Mouse (Mus musculus): ENCODE data around the gene Gm10309. TPM values are rescaled to one million over a fixed set of nuclear protein-coding genes. Genes with fewer than 3 reads are reported as not detected.

Gm10309 gene
- polyA plus RNA-seq, 1 experiment from 2014 or later, result 0.53 TPM

DNA sequence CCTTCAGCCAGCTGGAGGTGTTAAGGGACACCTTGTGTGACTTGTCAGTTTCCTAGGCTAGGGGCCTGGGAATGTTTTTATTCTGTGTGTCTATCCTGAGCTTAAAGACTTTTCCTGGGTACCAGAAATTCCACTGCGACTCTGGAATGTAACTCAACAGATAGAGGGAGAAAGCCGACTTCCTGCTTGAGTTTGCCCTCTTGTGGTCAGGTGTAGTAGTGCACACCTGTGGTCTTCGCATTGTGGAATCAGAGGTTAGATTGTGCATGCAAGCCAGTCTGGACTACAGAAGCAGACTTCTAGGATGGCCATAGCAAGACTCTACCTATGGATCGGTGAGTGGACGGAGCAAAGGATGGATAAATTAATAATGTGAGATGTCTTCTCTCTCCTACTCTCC lies 33.3 kb downstream of the Gm10309 start:
- Histone ChIP-seq H3K4me1 (ENCODE audit: insufficient read depth) (peaks cover 7% of the 10 kb centered on the region), H3K27ac (ENCODE audit: low read depth) (no peak overlapping the region), H3K9ac (no peak overlapping the region), H3K9me3 (ENCODE audit: low read depth, low read length) (no peaks in the 10 kb centered on the region), H3K36me3 (ENCODE audit: insufficient read depth) (no peaks in the 10 kb centered on the region), H3K4me3 (ENCODE audit: low read depth, low read length) (no peak overlapping the region), H3K27me3 (ENCODE audit: insufficient read depth, low read length) (no peaks in the 10 kb centered on the region), H3K4me2 (no peak overlapping the region)
- TF ChIP-seq CTCF (IDR thresholded peaks at IDR 0.05; ENCODE audit: low read depth), result peak; percentile 84
- no peak for ATAC-seq (ENCODE audit: insufficient read depth)
- WGBS, result 37% methylated on average over 5 of the region's 5 CpGs
- DNase-seq, result peak; percentile 73

DNA sequence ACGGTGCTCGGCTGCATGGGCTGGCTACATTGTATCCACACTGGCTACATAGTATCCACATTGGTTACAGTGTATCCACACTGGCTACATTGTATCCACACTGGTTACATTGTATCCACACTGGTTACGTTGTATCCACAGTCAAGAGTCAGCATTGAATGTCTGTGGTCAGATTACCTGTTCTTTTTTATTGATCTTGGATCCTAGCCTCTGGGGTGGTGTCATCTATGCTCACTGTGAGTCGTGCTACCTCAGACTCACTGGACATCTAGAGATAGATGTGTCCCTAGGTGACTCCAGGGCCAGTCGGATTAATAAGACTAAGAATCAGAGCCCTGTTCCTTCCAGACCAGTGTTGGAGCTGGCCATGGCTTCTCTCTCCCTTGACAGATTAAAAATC lies 34.9 kb downstream of the Gm10309 start:
- Histone ChIP-seq H3K4me3 (ENCODE audit: low read depth, low read length) (no peak overlapping the region), H3K27me3 (ENCODE audit: insufficient read depth, low read length) (no peaks in the 10 kb centered on the region), H3K36me3 (ENCODE audit: insufficient read depth) (no peaks in the 10 kb centered on the region), H3K27ac (ENCODE audit: low read depth) (no peak overlapping the region), H3K4me2 (no peak overlapping the region), H3K9me3 (ENCODE audit: low read depth, low read length) (no peaks in the 10 kb centered on the region), H3K4me1 (ENCODE audit: insufficient read depth) (peaks cover 7% of the 10 kb centered on the region), H3K9ac (no peak overlapping the region)
- no peak for DNase-seq
- WGBS, result 84% methylated on average over 5 of the region's 5 CpGs
- ATAC-seq (ENCODE audit: insufficient read depth), result no peak
- TF ChIP-seq CTCF (IDR thresholded peaks at IDR 0.05; ENCODE audit: low read depth), result no peak

DNA sequence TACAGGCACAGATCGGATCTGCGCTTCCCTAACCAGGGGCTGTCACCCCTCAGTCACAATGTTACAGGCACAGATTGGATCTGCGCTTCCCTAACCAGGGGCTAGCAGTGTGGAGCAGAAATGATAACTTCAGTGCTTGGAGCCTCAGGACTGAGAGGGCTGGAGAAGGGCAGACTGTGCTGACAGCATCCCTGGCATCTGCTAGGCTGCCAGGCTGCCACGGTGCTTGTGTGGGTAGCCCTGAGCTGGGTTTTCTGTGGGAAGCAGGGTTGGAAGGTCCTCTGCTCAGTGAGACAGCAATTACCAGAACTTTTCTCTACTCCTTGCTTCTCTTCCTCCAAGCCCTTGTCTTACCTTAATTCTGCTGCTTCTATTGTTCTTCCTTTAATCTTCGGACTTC lies 37.1 kb downstream of the Gm10309 start:
- WGBS, result 75% methylated on average over 5 of the region's 5 CpGs
- H3K4me1 ChIP-seq (ENCODE audit: insufficient read depth), result peaks cover 7% of the 10 kb centered on the region
- H3K27ac ChIP-seq (ENCODE audit: low read depth), result 0 out of 2 replicates have a peak overlapping the region, but pooled peaks have one; percentile 36
- DNase-seq, result no peak
- no peak overlapping the region for H3K4me2 ChIP-seq
- H3K4me3 ChIP-seq (ENCODE audit: low read depth, low read length), result no peak overlapping the region
- H3K9me3 ChIP-seq (ENCODE audit: low read depth, low read length), result no peaks in the 10 kb centered on the region
- TF ChIP-seq CTCF (IDR thresholded peaks at IDR 0.05; ENCODE audit: low read depth), result no peak
- no peaks in the 10 kb centered on the region for H3K27me3 ChIP-seq (ENCODE audit: insufficient read depth, low read length)
- H3K36me3 ChIP-seq (ENCODE audit: insufficient read depth), result no peaks in the 10 kb centered on the region
- no peak overlapping the region; the same call in 1 of the 2 replicates for H3K9ac ChIP-seq
- no peak for ATAC-seq (ENCODE audit: insufficient read depth)

DNA sequence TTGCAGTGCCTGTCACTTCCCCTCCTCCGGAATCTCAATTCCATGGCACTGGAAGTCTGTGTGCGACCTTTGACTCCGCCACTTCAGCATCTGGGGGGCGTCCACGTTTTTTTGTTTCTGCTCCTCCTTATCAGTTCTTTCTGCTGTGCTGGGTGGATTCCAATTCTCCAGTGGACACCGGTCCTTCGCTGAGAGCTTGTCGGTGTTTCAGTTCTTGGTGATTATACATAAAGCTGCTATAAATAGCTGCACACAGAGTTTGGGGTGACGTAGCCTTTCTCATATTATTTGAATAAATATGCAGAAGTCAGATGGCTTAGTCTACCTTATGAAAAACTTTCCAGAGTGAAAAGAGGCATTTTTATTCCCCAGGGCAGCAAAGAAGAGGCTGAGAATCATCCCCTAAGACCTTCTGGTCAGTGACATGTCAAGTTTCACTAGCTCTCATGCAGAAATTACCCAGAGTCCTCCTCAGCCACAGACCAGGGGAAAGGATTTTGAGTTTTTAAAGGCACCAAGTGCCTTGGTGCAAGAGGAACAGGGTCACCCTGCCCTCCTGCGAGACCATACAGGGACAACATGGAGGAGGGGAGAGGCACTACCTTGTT lies 37.6 kb downstream of the Gm10309 start:
- H3K36me3 ChIP-seq (ENCODE audit: insufficient read depth), result no peaks in the 10 kb centered on the region
- no peak for TF ChIP-seq CTCF (IDR thresholded peaks at IDR 0.05; ENCODE audit: low read depth)
- no peak overlapping the region for H3K4me3 ChIP-seq (ENCODE audit: low read depth, low read length)
- no peak overlapping the region for H3K9ac ChIP-seq
- 21% methylated on average over 10 of the region's 10 CpGs for WGBS
- H3K4me1 ChIP-seq (ENCODE audit: insufficient read depth), result peaks cover 7% of the 10 kb centered on the region
- DNase-seq (peak; percentile 53), ATAC-seq (ENCODE audit: insufficient read depth) (no peak)
- H3K27ac ChIP-seq (ENCODE audit: low read depth), result peak overlapping the region; percentile 36; the same call in 1 of the 2 replicates
- H3K4me2 ChIP-seq, result 0 out of 2 replicates have a peak overlapping the region, but pooled peaks have one; percentile 15
- no peaks in the 10 kb centered on the region for H3K27me3 ChIP-seq (ENCODE audit: insufficient read depth, low read length)
- H3K9me3 ChIP-seq (ENCODE audit: low read depth, low read length), result no peaks in the 10 kb centered on the region

DNA sequence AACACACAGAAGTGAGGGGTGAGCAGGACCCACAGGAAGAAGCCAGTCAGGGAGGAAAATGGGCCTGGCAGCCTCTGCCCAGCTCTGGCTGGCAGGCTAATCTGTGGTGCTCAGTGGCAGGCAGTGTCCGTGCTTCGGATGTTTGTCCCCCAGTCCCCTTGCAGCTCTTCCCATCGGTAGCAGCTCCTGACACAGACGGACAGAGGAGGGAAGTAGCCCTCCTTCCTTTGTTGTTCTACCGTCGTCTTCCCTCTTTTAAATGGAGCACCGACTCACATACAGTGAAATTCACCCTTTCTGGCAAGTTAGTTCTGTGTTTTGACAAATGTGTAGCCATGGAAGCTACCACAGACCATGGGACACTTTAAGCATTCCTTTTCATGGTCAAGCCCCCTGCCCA lies 38.2 kb downstream of the Gm10309 start:
- Histone ChIP-seq H3K4me3 (ENCODE audit: low read depth, low read length) (no peak overlapping the region), H3K4me2 (no peak overlapping the region), H3K27me3 (ENCODE audit: insufficient read depth, low read length) (no peaks in the 10 kb centered on the region), H3K36me3 (ENCODE audit: insufficient read depth) (no peaks in the 10 kb centered on the region), H3K9ac (no peak overlapping the region), H3K9me3 (ENCODE audit: low read depth, low read length) (no peaks in the 10 kb centered on the region), H3K27ac (ENCODE audit: low read depth) (peak overlapping the region; percentile 2; the same call in 1 of the 2 replicates), H3K4me1 (ENCODE audit: insufficient read depth) (peaks cover 7% of the 10 kb centered on the region)
- 23% methylated on average over 7 of the region's 7 CpGs for WGBS
- ATAC-seq (ENCODE audit: insufficient read depth) (no peak), DNase-seq (no peak)
- TF ChIP-seq CTCF (IDR thresholded peaks at IDR 0.05; ENCODE audit: low read depth), result no peak

DNA sequence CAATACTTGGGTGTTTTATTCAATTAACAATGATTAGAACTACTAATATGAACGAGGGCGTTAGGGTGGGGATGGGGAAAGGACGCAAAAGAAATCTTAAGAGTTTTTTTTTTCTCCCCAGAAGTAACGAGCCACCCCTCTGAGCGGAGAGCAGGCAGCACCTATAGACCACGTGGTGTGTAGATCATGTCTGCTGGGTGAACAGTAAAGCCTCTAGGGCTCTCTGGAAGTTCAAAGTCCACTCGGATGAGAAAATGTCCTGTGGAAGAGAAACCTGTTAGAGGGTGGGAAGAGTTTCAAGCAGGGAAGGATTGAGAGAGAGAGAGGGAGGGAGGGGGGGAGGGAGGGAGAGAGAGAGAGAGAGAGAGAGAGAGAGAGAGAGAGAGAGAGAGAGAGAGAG lies 38.6 kb downstream of the Gm10309 start:
- TF ChIP-seq CTCF (IDR thresholded peaks at IDR 0.05; ENCODE audit: low read depth), result no peak
- no peak for ATAC-seq (ENCODE audit: insufficient read depth)
- peaks cover 7% of the 10 kb centered on the region for H3K4me1 ChIP-seq (ENCODE audit: insufficient read depth)
- H3K4me3 ChIP-seq (ENCODE audit: low read depth, low read length), result no peak overlapping the region
- H3K27ac ChIP-seq (ENCODE audit: low read depth), result no peak overlapping the region
- H3K9me3 ChIP-seq (ENCODE audit: low read depth, low read length), result no peaks in the 10 kb centered on the region
- 83% methylated on average over 7 of the region's 7 CpGs for WGBS
- H3K4me2 ChIP-seq, result no peak overlapping the region
- no peak for DNase-seq
- no peak overlapping the region for H3K9ac ChIP-seq
- H3K36me3 ChIP-seq (ENCODE audit: insufficient read depth), result no peaks in the 10 kb centered on the region
- no peaks in the 10 kb centered on the region for H3K27me3 ChIP-seq (ENCODE audit: insufficient read depth, low read length)

DNA sequence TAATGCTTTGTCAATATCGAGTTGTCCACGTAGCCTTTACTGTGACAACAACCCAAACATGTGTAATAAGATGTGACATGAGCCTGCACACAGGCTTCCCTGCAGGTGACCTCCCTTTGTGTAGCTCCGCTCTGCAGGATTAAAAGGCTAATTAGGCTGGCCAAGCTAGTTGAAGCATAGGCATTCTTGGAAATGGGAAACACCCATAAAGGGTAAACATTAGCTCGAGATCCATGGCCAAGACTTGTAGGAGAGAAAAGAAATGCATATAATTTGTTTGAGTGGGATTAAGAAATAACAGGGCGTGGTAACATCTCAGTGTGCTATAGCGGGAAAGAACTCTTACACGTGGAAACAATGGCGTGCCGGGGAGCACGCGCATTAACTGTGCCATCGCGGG lies 39.2 kb downstream of the Gm10309 start:
- ATAC-seq (ENCODE audit: insufficient read depth) (no peak), DNase-seq (no peak)
- H3K4me1 ChIP-seq (ENCODE audit: insufficient read depth), result peaks cover 7% of the 10 kb centered on the region
- no peaks in the 10 kb centered on the region for H3K27me3 ChIP-seq (ENCODE audit: insufficient read depth, low read length)
- H3K4me2 ChIP-seq, result no peak overlapping the region
- H3K9ac ChIP-seq, result no peak overlapping the region
- 89% methylated on average over 13 of the region's 13 CpGs for WGBS
- H3K27ac ChIP-seq (ENCODE audit: low read depth), result no peak overlapping the region
- no peaks in the 10 kb centered on the region for H3K36me3 ChIP-seq (ENCODE audit: insufficient read depth)
- no peaks in the 10 kb centered on the region for H3K9me3 ChIP-seq (ENCODE audit: low read depth, low read length)
- no peak for TF ChIP-seq CTCF (IDR thresholded peaks at IDR 0.05; ENCODE audit: low read depth)
- no peak overlapping the region for H3K4me3 ChIP-seq (ENCODE audit: low read depth, low read length)

All from lung, embryonic 14.5 days (tissue).